Comparison of ENCODE assay signal across 16 mouse cellular contexts in genomic region chr9:46319886-46320285, GRCm38 (mm10). TPM values are rescaled to one million over a fixed set of nuclear protein-coding genes. Genes with fewer than 3 reads are reported as not detected.
"Had no signal": no experiment of that assay in that cellular context is flagged by ENCODE, and none has a peak within 500 bp of the region (broad histone marks: within the 10 kb centered on the region; RNA-seq: fewer than 3 reads in every experiment).

Gene 4931429L15Rik, minus strand, starts transcription at chr9:46319986.

RNA-seq across cellular contexts. Expression of gene 4931429L15Rik, which starts in this region (rescaled TPM):
- polyA plus RNA-seq: embryonic facial prominence, embryonic 10.5 days; embryonic facial prominence, embryonic 11.5 days; embryonic facial prominence, embryonic 12.5 days; embryonic facial prominence, embryonic 13.5 days; embryonic facial prominence, embryonic 14.5 days; embryonic facial prominence, embryonic 15.5 days; erythroblast, embryonic 14.5 days; forebrain, embryonic 10.5 days; forebrain, embryonic 11.5 days; forebrain, embryonic 12.5 days; forebrain, embryonic 13.5 days; forebrain, embryonic 14.5 days; forebrain, embryonic 15.5 days; forebrain, embryonic 16.5 days; forebrain, postnatal 0 days; gonadal fat pad, adult 2 months had no signal
